Mouse (Mus musculus) bone marrow, adult 2 months (tissue): ENCODE measurements around the gene Fgd3. TPM values are rescaled to one million over a fixed set of nuclear protein-coding genes. Genes with fewer than 3 reads are reported as not detected.

Source experiments
- H3K27ac ChIP-seq: fragments of 200-500 bp; 2 replicates; pipeline ENCODE4 v1.5.1; 2012; ENCODE audit warnings: low read depth, mild to moderate bottlenecking, control low read depth, inconsistent platforms, low read length; ENCODE audit not compliant: control insufficient read depth, poor library complexity, insufficient read depth
- H3K4me1 ChIP-seq: fragments of 200-500 bp; 2 replicates; pipeline ENCODE4 v1.6.1; 2011; ENCODE audit warnings: low read length; ENCODE audit not compliant: control insufficient read depth, insufficient read depth
- H3K4me3 ChIP-seq: fragments of 200-500 bp; replicated peaks from 2 replicates; pipeline ENCODE3; 2011; ENCODE audit warnings: mild to moderate bottlenecking, low read depth, low read length, control low read depth; ENCODE audit not compliant: control insufficient read depth
- CTCF ChIP-seq: fragments of 200-500 bp; IDR thresholded peaks from 2 replicates; pipeline ENCODE4 v1.5.1; 2011; ENCODE audit warnings: low read length, control low read depth; ENCODE audit not compliant: control insufficient read depth, insufficient read depth
- POLR2A ChIP-seq: fragments of 200-500 bp; IDR thresholded peaks from 2 replicates; pipeline ENCODE4 v1.6.1; 2011; ENCODE audit warnings: low read depth, mild to moderate bottlenecking, control low read depth, low read length, borderline replicate concordance; ENCODE audit not compliant: control insufficient read depth
- WGBS: fragments of 180-500 bp; shearing (Covaris S2); methylation state at CpG from one replicate; pipeline ENCODE4 v1.1.7; 2018; 5-methylcytosine and 5-hydroxymethylcytosine counted together
- polyA plus RNA-seq: library from polyadenylated mRNA; stranded (reverse); fragments of >200 nt; gene quantifications from 2 replicates; pipeline ENCODE4 v1.2.4, GENCODE M21; 2011; ENCODE audit warnings: low replicate concordance; ENCODE audit not compliant: missing spikeins, insufficient read depth, insufficient read length

The Fgd3 gene
- polyA plus RNA-seq, 1 experiment: 31.9 TPM

DNA sequence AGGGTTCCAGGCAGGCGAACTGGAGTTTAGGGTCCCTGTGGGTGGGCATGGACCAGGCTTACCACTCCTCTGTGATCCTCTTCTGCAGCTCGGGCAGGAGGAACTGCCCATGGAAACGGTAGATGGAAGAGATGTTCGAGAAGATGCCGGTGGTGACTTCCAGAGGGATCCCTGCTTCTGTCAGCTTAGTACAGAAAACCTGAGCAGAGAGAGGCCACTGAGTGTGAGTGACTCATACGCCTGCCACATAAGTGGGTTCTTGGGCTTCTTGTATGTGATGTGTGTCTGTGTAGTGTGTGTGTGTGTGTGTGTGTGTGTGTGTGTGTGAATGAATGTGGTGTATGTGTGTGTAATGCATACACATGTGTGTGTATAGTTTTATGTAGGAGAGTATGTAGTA lies 32.9 kb downstream of the Fgd3 start:
- Histone ChIP-seq H3K27ac (no peak overlapping the region), H3K4me1 (peaks cover 4% of the 10 kb centered on the region), H3K4me3 (no peak overlapping the region)
- WGBS: 90% methylated on average over 6 of the region's 6 CpGs
- TF ChIP-seq POLR2A (no peak), CTCF (no peak)

DNA sequence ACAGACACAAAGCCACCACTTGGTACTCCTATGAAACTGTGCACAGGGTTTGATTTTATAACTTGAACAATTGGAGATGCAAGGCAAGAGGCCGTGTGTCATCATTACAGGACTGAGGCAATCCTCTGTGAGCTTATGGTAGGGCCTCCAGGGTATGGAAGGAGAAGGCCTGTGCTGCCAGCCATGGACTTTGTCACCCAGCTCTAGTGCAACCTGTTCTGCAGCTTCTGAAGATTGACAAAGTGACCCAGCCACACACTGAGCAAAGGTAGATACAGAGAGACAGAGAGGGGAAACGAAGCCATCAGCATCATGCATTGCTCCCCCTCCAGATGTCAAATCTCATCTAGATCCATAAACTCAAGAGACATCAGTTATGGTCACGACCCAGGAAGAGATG lies 33.4 kb downstream of the Fgd3 start:
- no peak overlapping the region for H3K4me3 ChIP-seq
- H3K27ac ChIP-seq: no peak overlapping the region
- peaks cover 3% of the 10 kb centered on the region for H3K4me1 ChIP-seq
- TF ChIP-seq POLR2A (no peak), CTCF (no peak)
- 87% methylated on average over 3 of the region's 3 CpGs for WGBS

DNA sequence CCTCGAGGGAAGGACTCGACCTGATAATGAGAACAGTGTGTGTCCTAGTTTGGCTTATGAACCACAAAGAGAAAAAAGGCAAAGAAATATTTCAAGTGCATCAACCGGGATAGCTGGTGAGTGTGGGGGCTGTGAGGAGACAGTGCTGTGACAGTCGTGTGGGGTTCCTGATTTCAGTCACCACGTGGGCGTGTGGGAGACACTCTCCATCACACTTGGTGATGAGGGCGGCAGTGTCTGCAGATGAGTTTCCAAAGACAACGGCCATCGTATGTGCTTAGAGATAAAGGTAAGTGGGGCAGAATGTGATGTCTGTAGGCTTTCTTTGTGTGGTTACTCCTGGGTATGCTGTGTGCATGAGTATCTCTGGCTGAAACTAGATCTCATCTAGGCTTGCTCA lies 36.4 kb downstream of the Fgd3 start:
- Histone ChIP-seq H3K4me3 (no peak overlapping the region), H3K4me1 (peaks cover 2% of the 10 kb centered on the region), H3K27ac (no peak overlapping the region)
- TF ChIP-seq POLR2A: no peak
- no peak for TF ChIP-seq CTCF
- 78% methylated on average over 9 of the region's 9 CpGs for WGBS

DNA sequence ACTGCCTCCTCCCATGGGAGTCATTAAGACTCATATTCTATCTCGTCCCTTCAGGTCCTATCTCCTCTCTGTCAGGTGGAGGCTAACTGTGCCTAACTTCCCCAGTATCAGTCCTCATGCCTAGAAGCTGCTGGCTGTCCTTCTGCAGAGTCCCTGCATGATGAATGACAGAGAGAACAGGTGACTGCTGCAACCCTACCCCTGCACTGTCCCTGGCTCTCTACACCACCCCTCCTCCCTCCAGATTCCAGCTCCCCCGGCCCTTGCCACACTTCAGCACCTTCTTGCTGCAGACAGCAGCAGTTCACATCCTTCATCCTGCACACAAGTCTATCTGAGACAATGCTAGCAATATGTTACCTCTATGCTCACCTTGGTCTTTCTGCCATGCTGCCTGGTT lies 37.9 kb downstream of the Fgd3 start:
- WGBS: 67% methylated on average over 2 of the region's 2 CpGs
- no peak for TF ChIP-seq CTCF
- TF ChIP-seq POLR2A: no peak

GRCm38 (mm10) chr13:49271831-49272765 lies 48.0 kb downstream of the Fgd3 start:
- TF ChIP-seq POLR2A (no peak), CTCF (peak; percentile 60)
- peaks cover 31% of the 10 kb centered on the region for H3K4me1 ChIP-seq
- no peak overlapping the region for H3K4me3 ChIP-seq
- WGBS: 10% methylated on average over 5 of the region's 5 CpGs
- peak overlapping the region; percentile 65 for H3K27ac ChIP-seq

More for the DNA sequence above, 37.9 kb downstream of the Fgd3 start:
- H3K27ac ChIP-seq: no peak overlapping the region
- no peak overlapping the region for H3K4me3 ChIP-seq
- H3K4me1 ChIP-seq: peaks cover 2% of the 10 kb centered on the region

DNA sequence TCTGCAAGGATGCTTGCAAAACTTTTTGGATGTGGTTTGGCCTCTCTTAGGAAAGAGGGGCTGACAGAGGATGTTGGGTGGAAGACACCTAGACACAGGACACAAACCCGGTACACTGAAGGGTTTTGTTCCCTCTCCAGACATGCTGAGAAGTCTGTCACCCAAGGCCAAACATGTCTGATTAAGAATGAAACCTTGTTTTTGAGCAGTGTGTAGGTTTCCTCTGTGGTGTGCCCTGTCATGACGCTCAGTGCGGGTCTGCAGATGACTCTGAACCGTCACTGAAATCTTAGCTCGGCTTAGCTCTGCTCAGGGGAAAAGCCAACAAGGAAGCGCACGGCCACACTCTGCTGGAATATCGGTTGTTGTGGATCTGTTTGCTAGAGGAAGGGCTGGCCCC lies 49.6 kb downstream of the Fgd3 start:
- WGBS: 55% methylated on average over 8 of the region's 8 CpGs
- Histone ChIP-seq H3K4me3 (no peak overlapping the region), H3K27ac (peak overlapping the region; percentile 65), H3K4me1 (peaks cover 31% of the 10 kb centered on the region)
- TF ChIP-seq POLR2A: no peak
- TF ChIP-seq CTCF: no peak

GRCm38 (mm10) chr13:49267645-49268044 lies 52.5 kb downstream of the Fgd3 start:
- TF ChIP-seq POLR2A (no peak), CTCF (no peak)
- H3K4me3 ChIP-seq: no peak overlapping the region
- peaks cover 26% of the 10 kb centered on the region for H3K4me1 ChIP-seq
- H3K27ac ChIP-seq: no peak overlapping the region
- WGBS: 7% methylated on average over 2 of the region's 2 CpGs

- WGBS: 22% methylated on average over 15 of the region's 15 CpGs
- no peak for TF ChIP-seq CTCF
- H3K4me1 ChIP-seq: no peaks in the 10 kb centered on the region; the same call in 1 of the 2 replicates
- H3K27ac ChIP-seq: peak overlapping the region; percentile 41
- no peak overlapping the region for H3K4me3 ChIP-seq
Observed at GRCm38 (mm10) chr13:49260036-49260722, 59.9 kb downstream of the Fgd3 start.
